Mouse (Mus musculus) ES-E14 (cell line): ENCODE measurements around the gene Prkcb. TPM values are rescaled to one million over a fixed set of nuclear protein-coding genes. Genes with fewer than 3 reads are reported as not detected.

Source experiments
- DNase-seq: peaks from one replicate; pipeline ENCODE4 v3.0.0-alpha.2; 2013; ENCODE audit warnings: low read depth, low spot score
- H3K27ac ChIP-seq: 2 replicates; pipeline ENCODE4 v1.5.1; 2012; ENCODE audit warnings: low read depth, mild to moderate bottlenecking, low read length, moderate library complexity, mixed read lengths; ENCODE audit not compliant: poor library complexity, insufficient read depth, severe bottlenecking
- H3K36me3 ChIP-seq: 2 replicates; pipeline ENCODE4 v1.6.1; 2012; ENCODE audit warnings: mild to moderate bottlenecking, low read length, moderate library complexity, mixed read lengths; ENCODE audit not compliant: control insufficient read depth, poor library complexity, insufficient read depth, severe bottlenecking
- H3K4me1 ChIP-seq, 2 experiments: fragments of 150-350 bp in 1 of 2; sonication (generic) in 1 of 2; 2 replicates each; pipeline ENCODE4 v1.6.1; 2012; ENCODE audit warnings: low read length in 2 of 2, mild to moderate bottlenecking in 1 of 2, mixed read lengths in 1 of 2; ENCODE audit not compliant: control insufficient read depth in 2 of 2, insufficient read depth in 2 of 2, poor library complexity in 1 of 2
- H3K4me3 ChIP-seq, 2 experiments: fragments of 150-350 bp in 1 of 2; sonication (generic) in 1 of 2; 2 replicates each; pipeline ENCODE4 v1.5.1; 2012; ENCODE audit warnings: low read length in 2 of 2, low read depth in 1 of 2, mild to moderate bottlenecking in 1 of 2, mixed read lengths in 1 of 2; ENCODE audit not compliant: insufficient read depth in 1 of 2, poor library complexity in 1 of 2, severe bottlenecking in 1 of 2
- H3K9ac ChIP-seq: 2 replicates; pipeline ENCODE4 v1.6.1; 2012; ENCODE audit warnings: low read depth, mild to moderate bottlenecking, low read length, mixed read lengths; ENCODE audit not compliant: poor library complexity, insufficient read depth, severe bottlenecking
- H3K9me3 ChIP-seq: fragments of 150-350 bp; sonication (generic); 2 replicates; pipeline ENCODE4 v1.6.1; 2012; ENCODE audit warnings: low read depth, mild to moderate bottlenecking, low read length; ENCODE audit not compliant: control insufficient read depth, insufficient read depth
- CHD2 ChIP-seq: IDR thresholded peaks from 2 replicates; pipeline ENCODE4 v1.6.1; 2014; ENCODE audit warnings: mild to moderate bottlenecking, low read depth, low read length, inconsistent platforms
- HCFC1 ChIP-seq: IDR thresholded peaks from 2 replicates; pipeline ENCODE4 v1.6.1; 2012; ENCODE audit warnings: low read length, inconsistent platforms, borderline replicate concordance; ENCODE audit not compliant: insufficient read depth
- MAFK ChIP-seq: IDR thresholded peaks from 2 replicates; pipeline ENCODE4 v1.6.1; 2014; ENCODE audit warnings: mild to moderate bottlenecking, low read depth, low read length, inconsistent platforms; ENCODE audit not compliant: insufficient read depth
- ZC3H11A ChIP-seq: IDR thresholded peaks from 2 replicates; pipeline ENCODE4 v1.6.1; 2012; ENCODE audit warnings: low read depth, mild to moderate bottlenecking, inconsistent platforms, low read length, borderline replicate concordance
- ZNF384 ChIP-seq: IDR thresholded peaks from 2 replicates; pipeline ENCODE4 v1.6.1; 2012; ENCODE audit warnings: low read depth, low read length, inconsistent platforms
- in situ Hi-C, 2 experiments: fragments of 600-800 bp; cut with MboI; formaldehyde crosslinking; loops; one replicate each; pipeline ENCODE4 v1.15.1; 2025; ENCODE audit warnings: low sequenced_read_pairs in 2 of 2, inconsistent platforms in 1 of 2; ENCODE audit not compliant: unreplicated experiment in 2 of 2
- total RNA-seq: library from RNA; depleted of rRNA; stranded (reverse); fragments of 300-350 nt; gene quantifications from 2 replicates; pipeline ENCODE4 v1.2.3, GENCODE M21; 2012

Prkcb gene
- total RNA-seq, 1 experiment: 6.1 TPM

DNA sequence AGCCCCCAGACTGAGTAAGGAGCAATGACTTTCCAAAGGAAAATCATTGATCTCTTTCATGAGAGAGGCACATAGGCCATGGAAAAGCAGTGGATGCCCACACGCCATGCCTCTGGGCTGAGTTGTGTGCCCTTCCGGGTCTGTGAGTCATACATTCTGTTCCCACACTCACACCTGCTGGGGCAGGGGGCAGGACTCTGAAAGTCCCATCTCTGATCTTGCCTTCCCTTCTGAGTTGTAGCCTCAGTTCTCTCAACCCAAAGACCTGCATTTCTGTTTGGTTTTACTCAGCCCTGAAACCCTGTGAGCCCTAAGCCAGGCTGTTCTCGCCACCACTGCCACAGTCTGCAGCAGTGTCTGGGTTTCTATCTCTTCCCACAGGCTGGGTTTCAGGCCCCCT, 109.1 kb downstream of the Prkcb start:
- in situ Hi-C loops: no loop called here
- TF ChIP-seq ZNF384 (no peak), MAFK (no peak), ZC3H11A (no peak), CHD2 (no peak), HCFC1 (no peak)

DNA sequence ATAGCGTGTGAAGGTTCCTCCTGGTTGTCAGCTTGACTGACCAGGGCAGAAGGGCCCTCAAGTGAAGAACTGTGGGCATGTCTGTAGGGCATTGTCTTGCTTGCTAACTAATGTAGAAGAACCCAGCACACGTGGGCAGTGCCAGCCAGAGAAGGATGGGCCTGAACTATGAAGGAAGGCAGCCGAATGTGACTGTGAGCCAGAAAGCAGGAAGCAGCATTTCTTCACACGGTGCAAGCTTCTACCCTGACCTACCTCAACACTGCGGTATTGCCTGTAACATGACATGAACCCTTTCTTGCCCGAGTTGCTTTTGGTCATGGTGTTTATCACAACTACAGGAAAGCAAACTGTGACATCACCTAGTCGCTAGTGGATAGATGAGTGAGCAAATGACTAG, 113.5 kb downstream of the Prkcb start:
- TF ChIP-seq ZNF384 (no peak), CHD2 (no peak), ZC3H11A (no peak), MAFK (no peak)
- H3K4me1 ChIP-seq: peaks cover 2 to 4% of the 10 kb centered on the region in 2 experiments; a peak in 2 of 4 replicates
- no peaks in the 10 kb centered on the region for H3K9me3 ChIP-seq
- no peaks in the 10 kb centered on the region for H3K36me3 ChIP-seq
- no peak for DNase-seq
- no peak overlapping the region for H3K4me3 ChIP-seq
- no peak overlapping the region for H3K27ac ChIP-seq
- in situ Hi-C loops: no loop called here
- H3K9ac ChIP-seq: no peak overlapping the region

More for the DNA sequence above, 109.1 kb downstream of the Prkcb start:
- Histone ChIP-seq H3K36me3 (no peaks in the 10 kb centered on the region), H3K4me3 (no peak overlapping the region), H3K4me1 (peaks cover 3 to 6% of the 10 kb centered on the region in 2 experiments; a peak in 2 of 4 replicates), H3K27ac (no peak overlapping the region), H3K9me3 (no peaks in the 10 kb centered on the region), H3K9ac (no peak overlapping the region)
- DNase-seq: no peak

DNA sequence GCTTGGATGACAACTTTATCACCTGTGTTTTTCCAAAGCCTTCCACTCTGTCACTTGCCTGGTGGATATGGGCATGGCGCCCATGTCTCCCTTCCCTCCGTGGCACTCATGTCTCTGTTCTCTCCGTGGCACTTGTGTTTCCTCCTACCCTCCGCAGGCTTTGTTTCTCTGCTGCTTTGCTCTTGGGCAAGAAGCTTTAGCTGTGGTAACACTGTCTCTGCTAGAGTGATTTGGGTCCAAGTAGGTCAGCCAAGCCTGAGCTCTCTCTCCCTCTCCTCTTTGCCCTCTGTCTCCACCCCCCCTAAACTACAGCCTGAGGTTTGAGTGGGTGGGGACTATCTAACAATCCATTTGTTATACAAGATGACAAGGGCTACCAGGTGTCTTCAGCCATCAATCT, 114.8 kb downstream of the Prkcb start:
- no peak overlapping the region for H3K4me3 ChIP-seq
- H3K27ac ChIP-seq: no peak overlapping the region
- no peak overlapping the region for H3K9ac ChIP-seq
- H3K36me3 ChIP-seq: no peaks in the 10 kb centered on the region
- H3K9me3 ChIP-seq: no peaks in the 10 kb centered on the region
- in situ Hi-C loops: no loop called here
- no peak for DNase-seq
- TF ChIP-seq HCFC1 (no peak), MAFK (no peak), ZNF384 (no peak), CHD2 (no peak), ZC3H11A (no peak)
- peaks cover 2 to 4% of the 10 kb centered on the region in 2 experiments; a peak in 2 of 4 replicates for H3K4me1 ChIP-seq

DNA sequence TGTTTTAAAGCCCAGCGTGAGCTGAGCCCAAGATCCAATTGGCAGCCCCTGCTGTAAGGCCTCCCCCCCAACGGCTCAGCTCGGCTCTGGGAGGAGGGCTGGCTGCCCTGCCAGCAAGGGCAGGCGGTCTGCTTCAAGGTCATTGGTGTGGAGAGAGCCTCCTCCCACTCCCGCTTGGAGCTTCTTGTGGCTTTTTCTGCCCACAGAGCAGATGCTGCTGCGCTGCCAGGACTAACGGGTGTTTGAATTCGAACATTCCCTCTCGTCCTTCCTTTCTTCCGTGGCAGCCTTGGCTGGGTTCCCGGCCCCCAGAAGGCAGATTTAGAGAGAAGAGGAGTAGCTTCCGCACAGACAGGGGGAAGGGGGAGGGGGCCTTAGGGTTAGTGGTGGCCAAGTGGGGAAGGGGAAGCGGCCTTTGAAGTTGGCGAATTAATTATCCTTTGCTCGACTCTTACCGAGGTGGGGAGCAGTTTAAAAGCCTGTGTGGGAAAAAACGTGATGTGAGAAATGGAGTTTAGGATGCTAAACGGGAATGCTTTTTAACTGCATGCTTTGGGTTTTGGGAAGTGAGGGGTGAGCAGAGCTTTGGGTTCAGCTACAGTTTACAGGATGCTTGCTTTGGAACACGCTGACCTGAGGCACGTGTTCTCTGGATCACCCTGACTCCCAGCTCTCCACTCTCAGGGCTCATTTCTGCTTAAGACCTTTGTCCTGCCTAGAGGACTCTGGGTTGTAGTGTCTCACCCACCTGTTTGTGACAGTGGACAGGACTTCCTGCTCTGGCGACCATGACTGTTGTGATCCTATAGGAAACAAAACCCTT, 116.2 kb downstream of the Prkcb start:
- in situ Hi-C loops: no loop called here
- H3K27ac ChIP-seq: no peak overlapping the region
- TF ChIP-seq MAFK (no peak), CHD2 (no peak), HCFC1 (no peak), ZNF384 (no peak), ZC3H11A (no peak)
- H3K9me3 ChIP-seq: no peaks in the 10 kb centered on the region
- no peak overlapping the region; the same call in 1 of the 2 replicates for H3K9ac ChIP-seq
- H3K4me1 ChIP-seq: peaks cover 2 to 4% of the 10 kb centered on the region in 2 experiments; a peak in 2 of 4 replicates
- H3K4me3 ChIP-seq: peak overlapping the region in 1 of 2 experiments; percentile 35; a peak in 1 of 4 replicates
- DNase-seq: peak; percentile 30
- no peaks in the 10 kb centered on the region for H3K36me3 ChIP-seq
